Mouse (Mus musculus): ENCODE results near the gene Gm3646. TPM values are rescaled to one million over a fixed set of nuclear protein-coding genes. Genes with fewer than 3 reads are reported as not detected.

Gene Gm3646
- total RNA-seq, 2 experiments from 2014 or later, result not detected

- no peak for DNase-seq
Observed at GRCm38 (mm10) chr1:39779111-39779980, 25.8 kb downstream of the Gm3646 start.

- peak; percentile 12 to 28 for DNase-seq
Observed at GRCm38 (mm10) chr1:39773991-39774729, 31.0 kb downstream of the Gm3646 start.

GRCm38 (mm10) chr1:39773551-39773950, 31.6 kb downstream of the Gm3646 start:
- no peak for DNase-seq

GRCm38 (mm10) chr1:39772401-39773095, 32.6 kb downstream of the Gm3646 start:
- DNase-seq, result no peak

GRCm38 (mm10) chr1:39770436-39770835, 34.7 kb downstream of the Gm3646 start:
- no peak for DNase-seq

GRCm38 (mm10) chr1:39768017-39768416, 37.1 kb downstream of the Gm3646 start:
- no peak for DNase-seq

GRCm38 (mm10) chr1:39765854-39766493, 39.2 kb downstream of the Gm3646 start:
- DNase-seq, result no peak

GRCm38 (mm10) chr1:39762025-39762370, 43.1 kb downstream of the Gm3646 start:
- peak; percentile 55 to 63 for DNase-seq

GRCm38 (mm10) chr1:39761211-39762024, 43.7 kb downstream of the Gm3646 start:
- peak; percentile 62 to 63 for DNase-seq

GRCm38 (mm10) chr1:39760181-39760715, 44.9 kb downstream of the Gm3646 start:
- DNase-seq, result no peak

- no peak for DNase-seq
Observed at GRCm38 (mm10) chr1:39759231-39760175, 45.6 kb downstream of the Gm3646 start.

GRCm38 (mm10) chr1:39758244-39758643, 46.9 kb downstream of the Gm3646 start:
- no peak for DNase-seq

GRCm38 (mm10) chr1:39756952-39757351, 48.2 kb downstream of the Gm3646 start:
- no peak for DNase-seq

- no peak for DNase-seq
Observed at GRCm38 (mm10) chr1:39754224-39754957, 50.7 kb downstream of the Gm3646 start.

Other genes with a start within 250 kb of the Gm3646 start
- 10 to 100 TPM; 32.3 to 34.8 TPM for gene Rnf149, start 227.9 kb downstream of the Gm3646 start, total RNA-seq (2021)
- 100 to 1,000 TPM in 1 of 2 experiments, 10 to 100 TPM in 1; 96.3 to 105 TPM for gene Creg2, start 153.9 kb downstream of the Gm3646 start, total RNA-seq (2021)
- under 1 TPM in 1 of 2 experiments, not detected in 1; 0.32 TPM for gene Rfx8, start 84.3 kb downstream of the Gm3646 start, total RNA-seq (2021)
- 100 to 1,000 TPM; 146 to 166 TPM for gene Map4k4, start 95.6 kb upstream of the Gm3646 start, total RNA-seq (2021)